Mouse (Mus musculus) telencephalon, adult 2 months (tissue): Measurements from ENCODE around the gene A630023A22Rik.

ENCODE experiments used
- DNase-seq: peaks from one replicate; pipeline ENCODE4 v3.0.0-alpha.2; 2011; ENCODE audit warnings: low read depth, low spot score

A630023A22Rik gene

GRCm38 (mm10) chr14:34102601-34103000, at the start of gene A630023A22Rik:
TSS of gene A630023A22Rik (minus strand) at chr14:34102754.
- no peak for DNase-seq

- no peak for DNase-seq
Observed at GRCm38 (mm10) chr14:34152342-34152741, 49.8 kb upstream of the A630023A22Rik start, which contains the start of gene Npy4r. TSS of gene Npy4r (minus strand) at chr14:34152489.

- DNase-seq = no peak
Observed at GRCm38 (mm10) chr14:34142915-34143314, 40.4 kb upstream of the A630023A22Rik start.

- DNase-seq = no peak
Observed at GRCm38 (mm10) chr14:34142316-34142715, 39.8 kb upstream of the A630023A22Rik start.

GRCm38 (mm10) chr14:34139671-34140664, 37.4 kb upstream of the A630023A22Rik start:
- DNase-seq = no peak

- no peak for DNase-seq
Observed at GRCm38 (mm10) chr14:34135391-34135790, 32.8 kb upstream of the A630023A22Rik start.

- DNase-seq = no peak
Observed at GRCm38 (mm10) chr14:34131216-34131615, 28.7 kb upstream of the A630023A22Rik start.

- DNase-seq = no peak
Observed at GRCm38 (mm10) chr14:34121691-34122090, 19.1 kb upstream of the A630023A22Rik start.

GRCm38 (mm10) chr14:34120923-34121351, 18.4 kb upstream of the A630023A22Rik start:
- no peak for DNase-seq

GRCm38 (mm10) chr14:34120016-34120910, 17.7 kb upstream of the A630023A22Rik start:
- no peak for DNase-seq

GRCm38 (mm10) chr14:34119046-34119723, 16.6 kb upstream of the A630023A22Rik start:
- no peak for DNase-seq

GRCm38 (mm10) chr14:34114311-34114710, 11.8 kb upstream of the A630023A22Rik start:
- DNase-seq = no peak

GRCm38 (mm10) chr14:34107594-34107993, 5.0 kb upstream of the A630023A22Rik start:
- no peak for DNase-seq

GRCm38 (mm10) chr14:34106389-34107062, 4.0 kb upstream of the A630023A22Rik start:
- DNase-seq = no peak

- DNase-seq = peak; percentile 2
Observed at GRCm38 (mm10) chr14:34104892-34105291, 2.3 kb upstream of the A630023A22Rik start.

- DNase-seq = no peak
Observed at GRCm38 (mm10) chr14:34103855-34104254, 1.3 kb upstream of the A630023A22Rik start.

- no peak for DNase-seq
Observed at GRCm38 (mm10) chr14:34096161-34096560, 6.4 kb downstream of the A630023A22Rik start.

GRCm38 (mm10) chr14:34092856-34093255, 9.7 kb downstream of the A630023A22Rik start:
- DNase-seq = no peak

- DNase-seq = no peak
Observed at GRCm38 (mm10) chr14:34091475-34091874, 11.1 kb downstream of the A630023A22Rik start.

- DNase-seq = no peak
Observed at GRCm38 (mm10) chr14:34089796-34090195, 12.8 kb downstream of the A630023A22Rik start.
